Mouse (Mus musculus) heart, postnatal 4 days (tissue): ENCODE results near the gene Ralgps1. TPM values are rescaled to one million over a fixed set of nuclear protein-coding genes. Genes with fewer than 3 reads are reported as not detected.
A peak's percentile ranks its signal among the peaks of the same experiment; 100 is the strongest.

Experiments used
- DNase-seq: peaks from one replicate; pipeline ENCODE4 v3.0.0; 2021
- total RNA-seq, 2 experiments: library from RNA; stranded (reverse); gene quantifications; 2 replicates each; pipeline ENCODE4 v1.2.3; 2021

Ralgps1 gene
- total RNA-seq = 1 to 10 TPM; 8.7 to 8.8 TPM

DNA sequence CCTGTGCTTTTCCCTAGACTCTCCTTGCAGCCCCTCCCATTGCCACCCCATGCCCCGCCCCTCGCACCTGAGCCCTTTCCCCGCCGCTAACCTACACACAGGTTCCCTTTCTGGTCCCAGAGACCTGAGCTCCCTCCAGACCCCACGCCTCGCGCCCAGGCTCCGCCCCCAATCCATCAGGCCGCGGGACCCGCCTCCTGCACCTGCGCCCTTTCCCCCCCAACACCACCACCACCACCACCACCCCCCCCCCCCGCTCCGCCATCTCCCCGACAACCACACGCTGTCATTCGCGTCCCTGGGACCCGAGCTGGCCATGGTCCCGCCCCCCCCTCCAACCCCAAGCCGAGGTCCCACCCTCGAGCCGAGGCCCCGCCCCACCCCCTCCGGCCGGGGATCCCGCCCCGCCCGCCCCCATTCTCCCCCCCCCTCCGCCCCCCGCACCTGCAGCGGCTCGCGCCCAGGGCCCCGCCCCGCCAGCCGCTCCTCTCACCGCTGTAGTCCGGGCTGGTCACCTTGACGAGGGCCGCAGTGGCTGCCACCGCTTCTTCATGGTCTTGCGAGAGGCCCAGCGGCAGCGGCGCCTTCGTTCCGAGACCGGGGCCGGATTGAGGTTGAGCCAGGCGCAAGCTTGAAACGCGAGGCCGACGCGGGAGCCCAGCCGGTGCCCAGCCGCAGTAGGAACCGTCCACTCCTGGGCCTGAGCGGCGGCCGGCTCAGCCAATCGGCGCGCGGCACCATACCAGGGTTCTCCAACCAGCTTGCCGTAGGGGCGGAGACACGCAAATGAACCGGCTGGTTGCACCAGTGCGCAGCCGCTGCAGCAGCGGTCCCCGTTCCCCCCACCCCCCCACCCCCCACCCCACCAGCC lies at the start of gene Ralgps1:
Gene Ralgps1, minus strand, starts transcription at position 710 of the 871 bp plus-strand sequence.
- peak; percentile 97 for DNase-seq

DNA sequence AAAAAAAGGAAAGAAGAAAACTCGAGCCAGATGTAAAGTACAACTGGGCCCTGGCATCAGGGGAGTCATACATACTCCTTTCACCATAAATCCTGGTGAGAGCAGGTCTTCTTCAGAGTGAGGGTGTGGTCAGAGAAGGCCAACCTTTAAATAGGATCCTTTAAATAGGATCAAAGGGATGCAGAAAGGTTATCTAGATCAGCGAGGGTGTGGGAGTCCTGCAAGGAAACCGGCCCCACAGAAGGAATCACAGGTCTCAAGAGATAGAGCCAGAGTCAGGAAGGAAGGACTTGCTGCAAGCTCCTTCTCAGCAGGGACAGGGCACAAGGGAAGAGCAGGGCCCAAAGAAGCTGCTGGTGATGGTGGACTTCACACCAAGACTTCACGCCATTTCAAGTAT lies 46.2 kb upstream of the Ralgps1 start:
- DNase-seq = no peak

DNA sequence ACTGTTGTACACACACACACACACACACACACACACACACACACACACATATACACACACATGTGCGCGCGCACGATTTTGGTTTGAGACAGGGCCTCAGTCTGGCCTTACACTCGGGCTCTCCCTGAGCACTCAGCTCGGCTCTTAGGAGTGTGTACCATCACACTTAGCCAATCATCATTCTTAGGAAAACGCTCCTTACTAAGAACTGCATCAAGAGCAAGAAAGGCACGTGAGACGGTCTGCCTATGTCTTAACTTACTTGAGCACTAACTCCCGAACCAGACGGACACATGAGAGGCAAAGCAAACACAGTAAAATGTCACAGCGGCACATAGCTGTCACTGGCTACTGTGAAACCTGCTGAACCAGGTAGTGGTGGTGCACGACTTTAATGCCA lies 42.7 kb upstream of the Ralgps1 start:
- no peak for DNase-seq

DNA sequence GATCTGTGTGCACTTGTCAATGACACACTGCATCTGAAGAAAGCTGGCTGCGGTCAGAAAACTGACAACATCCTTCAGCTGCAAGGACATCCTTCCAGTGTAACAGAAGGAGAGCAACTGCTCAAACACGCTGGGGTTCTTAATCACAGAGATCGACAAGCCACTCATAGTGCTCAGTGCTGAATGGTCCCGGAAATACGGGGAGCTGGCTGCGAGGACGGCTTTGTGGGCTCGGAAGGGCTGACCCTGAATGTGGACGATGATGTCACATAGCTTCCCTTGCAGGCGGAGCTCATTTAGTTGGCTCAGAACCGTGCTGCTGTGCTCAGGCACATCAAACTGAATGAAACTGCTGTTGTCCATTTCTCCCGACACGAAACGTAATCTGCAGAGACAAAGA lies 40.8 kb upstream of the Ralgps1 start:
- no peak for DNase-seq

DNA sequence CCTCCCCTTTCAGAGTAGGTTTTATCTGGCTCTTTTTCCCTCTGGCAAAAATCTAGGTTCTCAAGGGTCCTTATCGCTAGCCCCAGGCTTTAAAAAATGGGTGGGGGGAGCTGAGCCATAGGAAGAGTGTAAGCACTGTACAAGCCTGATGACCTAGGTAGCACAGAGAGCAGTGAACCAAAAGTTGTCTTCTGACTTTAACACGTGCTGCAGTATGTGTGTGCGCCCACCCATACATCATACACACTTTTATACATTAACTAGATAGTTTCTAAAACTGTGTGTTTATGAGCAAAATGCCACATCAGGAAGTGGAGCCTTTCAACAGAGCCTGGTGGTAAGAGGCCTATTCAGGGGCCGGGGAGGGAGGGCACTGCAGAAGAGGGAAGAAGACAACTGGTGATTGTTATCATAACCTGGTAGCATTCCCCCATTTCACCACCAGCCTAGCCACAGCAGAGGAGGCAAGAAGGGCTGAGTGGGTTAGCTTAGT lies 32.3 kb upstream of the Ralgps1 start:
- DNase-seq = no peak

DNA sequence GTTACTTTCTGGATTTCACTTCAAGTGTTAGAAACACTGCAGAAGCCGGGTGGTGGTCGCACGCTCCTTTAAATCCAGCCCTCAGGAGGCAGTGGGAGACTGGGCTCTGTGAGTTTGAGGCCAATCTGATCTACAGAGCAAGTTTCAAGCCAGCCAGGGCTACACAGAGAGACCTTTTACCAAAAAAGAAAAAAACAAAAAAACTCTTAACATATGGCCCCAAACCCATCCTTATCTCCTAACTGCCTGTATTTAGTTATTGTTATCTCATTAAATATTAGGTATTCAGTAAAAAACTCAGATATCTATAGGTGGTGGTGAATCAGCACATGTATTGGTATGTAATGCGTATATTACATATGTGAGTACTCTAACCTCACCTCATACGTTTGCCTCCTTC lies 31.4 kb upstream of the Ralgps1 start:
- DNase-seq = no peak

DNA sequence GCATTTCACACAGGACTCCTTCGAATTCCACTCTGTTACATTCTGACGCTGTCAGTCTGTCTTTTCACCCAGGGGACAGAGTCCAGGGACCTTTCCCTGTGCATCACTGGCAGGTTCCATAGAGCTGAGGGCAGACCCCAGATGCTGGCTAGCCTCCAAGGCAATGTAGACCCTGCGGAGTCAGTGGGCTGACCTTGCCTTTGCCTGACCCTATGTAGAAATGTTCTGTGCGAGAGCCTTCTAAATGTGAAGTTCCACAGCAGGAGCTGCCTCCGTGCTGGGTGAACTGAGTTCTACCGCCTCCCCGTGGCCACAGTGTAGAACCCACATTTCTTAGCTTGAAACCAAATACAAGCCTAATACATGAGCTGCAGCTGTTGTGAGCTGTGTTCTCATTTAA lies 30.9 kb upstream of the Ralgps1 start:
- peak; percentile 77 for DNase-seq

DNA sequence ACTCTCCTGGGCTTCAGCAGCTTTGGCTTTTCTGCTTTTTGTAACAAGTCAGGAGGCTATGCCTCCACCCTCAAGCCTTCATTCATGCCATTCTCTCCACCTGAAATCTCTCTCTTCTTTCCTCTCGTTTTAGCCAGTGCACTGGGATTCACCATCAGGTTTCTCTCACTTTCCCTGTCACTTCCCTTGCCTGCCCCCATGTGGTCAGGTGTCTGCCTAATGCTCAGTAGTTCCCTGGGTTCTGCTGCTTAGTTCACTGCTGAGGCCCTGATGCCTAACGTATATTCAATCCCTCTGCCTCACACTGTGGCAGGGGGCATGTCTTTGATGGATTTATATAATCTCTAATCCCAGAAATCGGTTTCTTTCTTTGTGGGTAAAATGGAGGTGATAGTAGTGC lies 29.9 kb upstream of the Ralgps1 start:
- DNase-seq = no peak

DNA sequence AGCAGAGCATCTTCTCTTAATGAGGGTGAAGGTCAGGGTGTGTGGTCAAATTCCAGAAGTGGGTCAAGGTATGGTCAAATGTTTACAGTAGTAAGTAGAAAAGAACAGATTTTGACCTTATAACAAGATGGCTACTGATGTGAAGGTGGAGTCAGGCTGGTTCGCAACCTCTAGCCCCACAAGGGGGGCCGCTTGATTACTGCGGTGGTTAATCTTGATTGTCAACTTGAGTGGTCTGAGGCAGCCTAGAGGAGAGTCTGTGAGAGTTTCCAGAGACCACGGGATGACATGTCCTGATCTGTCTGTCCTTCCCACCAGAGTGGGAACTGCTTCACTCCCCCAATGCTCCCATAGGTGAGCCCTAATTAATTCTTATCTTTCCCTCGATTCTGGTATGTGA lies 29.3 kb upstream of the Ralgps1 start:
- DNase-seq = no peak

DNA sequence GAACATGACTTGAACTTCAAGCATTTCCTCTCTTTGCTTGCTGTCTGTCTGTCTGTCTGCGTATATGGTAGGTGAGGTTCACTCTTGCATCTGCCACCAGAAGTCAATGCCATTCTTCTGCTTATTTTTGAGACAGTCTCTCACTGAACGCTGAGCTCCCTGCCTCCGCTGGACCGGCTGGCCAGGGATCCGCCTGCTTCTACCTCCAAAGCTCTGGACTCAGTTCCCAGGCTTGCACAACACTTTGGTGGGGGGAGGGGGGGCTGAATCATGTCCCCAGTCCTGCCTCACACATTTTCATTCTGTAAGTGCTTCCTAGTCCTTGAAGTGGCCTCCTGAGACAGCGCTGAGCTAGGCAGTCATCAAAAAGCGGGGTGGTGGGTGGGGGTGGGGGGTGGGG lies 27.8 kb upstream of the Ralgps1 start:
- no peak for DNase-seq

DNA sequence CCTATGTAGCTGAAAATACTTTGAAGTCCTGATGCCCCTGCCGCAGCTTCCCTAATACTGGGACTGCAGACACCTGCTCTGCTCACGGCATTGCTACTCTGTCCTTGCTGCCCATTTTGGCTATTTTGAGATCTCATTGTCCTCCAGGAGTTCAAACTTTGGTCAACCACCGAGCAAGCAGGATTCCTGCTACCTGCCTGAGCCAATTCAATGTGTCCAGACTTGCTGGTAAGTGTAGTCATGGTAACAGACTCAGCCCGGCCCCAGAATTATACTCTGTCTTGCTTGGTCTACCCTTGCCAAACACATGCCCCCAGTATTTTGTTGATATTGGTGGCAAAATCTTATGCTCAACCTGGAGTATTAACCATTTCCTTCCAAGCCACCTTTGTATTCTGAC lies 25.8 kb upstream of the Ralgps1 start:
- no peak for DNase-seq

DNA sequence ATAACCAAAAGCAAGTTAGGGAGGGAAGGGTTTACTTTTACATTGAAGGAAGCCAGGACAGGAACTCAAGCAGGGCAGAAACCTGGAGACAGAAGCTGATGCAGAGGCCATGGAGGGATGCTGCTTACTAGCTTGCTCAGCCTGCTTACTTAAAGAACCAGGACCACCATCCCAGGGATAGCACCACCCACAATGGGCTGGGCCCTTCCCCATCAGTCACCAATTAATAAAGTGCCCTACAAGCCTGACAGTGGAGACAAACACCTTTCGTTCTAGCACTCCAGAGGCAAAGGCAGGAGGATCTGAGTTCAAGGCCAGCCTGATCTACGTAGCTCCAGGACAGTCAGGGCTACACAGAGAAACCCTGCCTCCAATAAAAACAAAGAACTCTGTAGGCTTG lies 23.8 kb upstream of the Ralgps1 start:
- DNase-seq = no peak

DNA sequence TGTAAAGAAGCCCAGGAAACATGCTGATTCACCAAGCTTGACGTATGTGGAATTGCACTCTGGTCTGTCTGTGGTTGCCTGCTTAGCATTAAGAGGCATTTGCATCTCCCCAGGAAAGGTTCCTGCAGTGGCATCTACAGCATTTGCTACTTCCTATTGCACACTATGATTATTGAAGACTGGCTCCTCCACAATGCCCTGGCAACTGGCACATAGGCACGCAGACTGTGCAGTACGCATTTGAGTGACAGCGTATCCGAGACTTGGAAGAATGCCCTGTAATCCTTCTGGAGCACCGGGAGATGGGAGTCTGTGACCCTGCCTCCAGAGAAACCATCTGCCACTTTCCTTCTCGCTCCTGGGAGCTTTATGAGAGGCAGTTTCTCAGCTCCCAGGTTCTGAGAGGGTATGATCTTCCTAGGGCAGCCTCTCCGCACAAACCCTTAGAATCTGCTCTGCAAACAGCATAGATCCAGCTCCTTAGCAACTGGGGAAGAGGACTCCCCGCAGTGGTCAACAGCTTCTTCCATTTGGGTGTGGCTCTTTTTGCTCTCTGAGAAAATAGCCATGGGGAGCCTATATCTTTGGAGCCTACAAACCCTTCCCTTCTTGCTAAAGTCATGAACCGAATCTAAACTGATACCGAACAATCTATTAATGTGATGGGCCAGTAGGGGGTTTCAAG lies 22.8 kb upstream of the Ralgps1 start:
- no peak for DNase-seq

DNA sequence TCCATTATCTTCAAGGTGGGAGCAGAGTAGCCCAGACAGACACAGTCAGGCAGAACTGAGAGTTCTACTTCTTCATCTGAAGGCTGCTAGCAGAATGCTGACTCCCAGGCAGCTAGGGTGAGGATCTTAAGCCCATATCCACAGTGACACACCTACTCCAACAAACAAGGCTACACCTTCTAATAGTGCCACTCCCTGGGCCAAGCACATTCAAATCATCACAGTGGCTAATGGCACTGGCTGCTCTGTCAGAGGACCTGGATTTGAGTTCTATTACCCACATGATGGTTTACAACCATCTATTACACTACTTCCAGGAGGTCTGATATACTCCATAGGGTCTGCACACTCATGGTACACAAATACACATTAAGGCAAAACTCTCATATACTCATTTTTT lies 21.7 kb upstream of the Ralgps1 start:
- no peak for DNase-seq

DNA sequence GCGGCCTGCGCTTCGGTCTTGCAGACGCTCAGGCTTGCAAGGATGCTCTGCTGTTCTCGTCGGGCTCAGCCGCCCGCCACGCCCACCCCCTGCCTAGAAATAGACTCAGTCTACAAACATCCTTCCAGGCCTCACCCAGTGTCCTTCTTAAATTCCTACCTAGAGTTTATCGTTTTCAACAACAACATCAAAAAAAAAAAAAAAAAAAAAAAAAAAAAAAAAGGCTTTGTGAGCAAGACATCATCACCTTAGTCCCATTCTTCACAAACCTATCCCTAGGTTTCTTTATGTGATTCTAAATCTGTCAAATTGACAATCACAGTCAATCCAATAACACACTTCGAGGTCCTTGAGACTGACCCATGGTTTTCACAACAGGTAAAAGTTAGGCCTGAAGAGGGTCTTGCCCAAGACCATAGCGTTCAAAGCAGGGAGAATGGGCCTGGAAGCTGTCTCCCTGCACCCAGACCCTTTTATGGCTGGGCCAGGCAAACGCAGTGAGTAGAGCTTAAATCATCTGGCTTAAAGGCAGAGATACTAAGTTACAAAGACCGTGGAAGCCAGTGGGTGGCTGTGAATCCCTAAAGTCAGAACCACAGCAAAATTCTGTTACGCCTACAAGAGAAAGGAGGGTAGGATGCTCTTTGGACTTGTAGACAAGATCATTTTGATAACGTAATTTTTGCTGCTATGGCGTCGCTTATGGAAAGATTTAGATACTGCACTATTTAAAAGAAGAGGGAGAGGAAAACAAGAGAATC lies 542 bp upstream of the Ralgps1 start:
- DNase-seq = no peak

DNA sequence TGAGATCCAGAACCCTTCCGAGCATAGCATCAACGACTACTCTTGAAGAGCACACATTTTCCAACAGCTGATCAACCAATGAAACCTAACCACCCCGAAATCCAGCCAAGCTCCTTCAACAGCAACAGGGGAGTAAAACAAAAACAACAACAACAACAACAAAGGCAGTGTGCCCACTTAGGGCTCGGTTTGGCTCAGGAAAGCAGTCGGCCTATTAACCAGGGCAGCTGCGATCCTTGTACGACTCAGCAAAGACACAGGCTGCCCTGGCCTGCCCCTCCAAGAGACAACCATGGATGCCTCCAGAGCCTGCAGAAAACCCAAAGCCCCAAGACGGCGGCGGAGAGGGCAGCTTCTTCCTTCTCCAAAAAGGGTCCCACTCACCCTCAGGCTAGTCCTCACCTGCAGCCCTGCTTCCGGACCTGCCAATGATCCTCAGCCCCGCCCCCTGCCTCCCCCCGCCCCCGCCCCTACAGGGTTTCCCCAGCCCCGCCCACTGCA lies 960 bp downstream of the Ralgps1 start:
- DNase-seq = no peak

DNA sequence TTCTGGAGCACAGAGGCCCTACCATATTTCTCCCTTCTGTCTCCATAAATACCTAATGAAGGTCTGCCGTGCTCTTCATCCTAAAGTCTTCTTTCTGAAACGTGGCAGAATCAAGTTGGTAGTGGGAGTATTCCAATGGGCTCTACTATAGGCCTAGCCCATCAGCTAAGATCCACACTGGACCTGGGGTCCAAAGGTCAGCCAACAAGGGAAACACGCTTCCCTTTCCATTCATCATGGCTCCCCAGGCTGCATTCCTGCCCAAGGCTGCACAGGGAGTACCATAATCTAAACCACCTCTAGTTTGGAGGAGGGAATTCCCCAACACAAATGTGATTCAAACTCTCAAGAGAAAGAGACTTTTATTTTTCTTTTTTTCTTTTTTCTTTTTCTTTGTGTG lies 1.8 kb downstream of the Ralgps1 start:
- DNase-seq = no peak

DNA sequence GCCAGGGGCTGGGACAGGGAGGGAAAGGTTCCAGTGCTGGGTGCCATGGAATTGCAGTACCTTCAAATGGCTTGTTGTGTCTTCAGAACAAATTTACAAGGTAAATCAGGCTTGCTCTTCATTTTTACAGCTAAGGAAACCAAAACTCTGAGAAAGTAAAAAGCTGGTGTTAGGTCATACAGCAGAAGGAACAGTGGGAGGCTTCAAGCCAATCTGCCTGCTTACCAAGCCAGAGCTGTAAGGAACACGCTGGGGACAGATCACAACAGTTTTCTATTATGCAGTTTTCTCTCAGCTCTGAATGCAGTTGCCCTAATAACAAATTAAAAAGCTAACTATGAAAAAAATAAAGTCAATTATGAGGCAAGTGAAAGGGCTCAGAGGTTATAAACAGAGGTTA lies 2.8 kb downstream of the Ralgps1 start:
- no peak for DNase-seq

DNA sequence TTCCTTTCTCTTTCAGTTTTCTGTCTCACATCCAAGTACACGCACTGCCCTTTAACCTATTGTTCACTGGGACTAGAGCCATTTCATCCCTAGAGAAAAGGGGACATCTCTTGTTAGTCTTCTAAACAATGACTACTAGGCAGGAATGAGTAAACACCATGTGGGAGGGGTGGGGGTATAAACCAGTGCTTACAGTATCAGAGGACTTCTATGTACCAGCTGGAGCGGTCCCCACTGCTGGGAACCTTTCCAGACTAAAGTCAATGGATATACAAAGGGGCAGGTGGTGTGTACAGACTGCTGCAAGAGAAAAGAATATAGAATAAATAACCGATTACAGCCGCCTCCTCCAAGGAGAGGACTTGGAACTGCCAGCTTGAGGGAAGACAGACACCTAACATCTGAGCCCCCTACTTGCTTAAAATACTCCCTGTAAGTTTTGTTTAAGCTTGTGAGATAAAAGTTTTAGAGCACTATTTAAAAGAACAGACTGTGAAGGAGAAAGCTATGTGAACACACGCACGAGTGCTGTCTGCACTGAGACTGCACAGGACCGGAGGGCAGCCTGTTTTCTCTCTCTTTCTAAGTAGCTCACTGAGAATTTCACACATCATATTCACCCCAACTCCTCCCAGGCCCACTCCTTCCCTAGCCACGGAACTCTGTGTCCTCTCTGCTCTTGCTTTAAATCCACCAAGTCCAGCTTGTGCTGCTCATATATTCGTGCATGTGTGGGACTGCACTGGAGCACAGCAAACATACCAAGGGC lies 5.4 kb downstream of the Ralgps1 start:
- no peak for DNase-seq

DNA sequence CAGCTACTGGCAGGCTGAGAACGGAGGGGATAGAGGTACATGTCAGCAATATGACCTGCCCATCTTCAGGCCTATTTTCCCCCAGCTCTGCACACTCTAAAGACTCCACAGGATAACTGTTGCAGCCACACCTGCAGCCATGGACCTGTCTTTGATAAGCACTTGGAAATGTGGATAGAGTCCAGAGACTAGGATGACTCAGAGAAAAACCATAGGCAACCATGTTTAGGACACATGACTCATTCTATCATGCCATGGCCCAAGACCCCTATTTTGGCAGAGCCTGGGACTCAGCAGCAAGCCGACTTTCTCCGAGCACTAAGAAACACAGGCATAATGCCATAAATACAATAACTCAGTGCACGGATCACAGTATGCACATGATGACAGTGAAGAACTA lies 6.6 kb downstream of the Ralgps1 start:
- no peak for DNase-seq

DNA sequence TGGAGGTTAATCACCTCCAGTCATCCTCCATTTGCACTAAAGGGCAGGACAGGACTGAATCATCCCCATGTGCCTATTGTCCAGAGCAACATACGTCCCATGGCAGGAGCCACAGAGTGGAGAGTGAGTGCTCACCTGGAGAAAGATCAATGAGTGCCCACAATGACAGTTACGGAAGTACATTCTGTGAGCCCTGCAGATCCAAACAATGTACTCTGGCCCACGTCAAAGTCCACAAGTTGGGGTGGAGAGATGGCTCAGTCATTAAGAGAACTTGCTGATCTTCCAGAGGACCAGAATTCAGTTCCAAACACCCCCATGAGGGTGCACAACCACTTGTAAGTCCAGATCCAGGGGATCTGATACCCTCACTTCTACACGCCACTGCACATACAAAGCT lies 7.4 kb downstream of the Ralgps1 start:
- DNase-seq = no peak

DNA sequence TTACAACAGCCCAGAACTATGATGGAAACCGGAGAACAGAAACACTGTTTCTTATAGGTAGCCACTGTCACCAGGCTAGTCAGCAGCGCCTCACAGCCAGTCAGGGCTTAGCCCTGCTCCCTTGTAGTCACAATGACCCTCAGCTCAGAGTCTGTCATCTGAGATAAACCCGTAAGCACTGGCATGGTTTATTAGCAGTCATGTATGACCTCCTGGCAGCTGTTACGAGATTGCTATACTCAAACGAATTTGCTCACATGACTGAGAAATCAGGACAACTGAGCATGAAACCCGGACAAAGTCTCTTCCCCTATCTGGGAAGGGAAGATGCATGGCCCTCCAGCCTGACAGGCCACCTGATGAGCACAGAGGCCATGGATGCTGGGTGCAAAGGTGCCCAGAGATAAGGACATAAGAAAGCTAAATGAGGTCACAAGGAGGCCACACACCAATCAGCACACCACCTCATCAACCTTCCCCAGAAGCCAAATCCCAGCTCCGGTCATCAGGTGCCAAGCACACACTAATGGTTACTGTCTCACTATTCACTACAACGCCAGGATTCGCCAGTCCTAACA lies 10.1 kb downstream of the Ralgps1 start:
- no peak for DNase-seq
